Mouse (Mus musculus): Measurements from ENCODE around the gene Bad. TPM values are rescaled to one million over a fixed set of nuclear protein-coding genes. Genes with fewer than 3 reads are reported as not detected.

Gene Bad
- polyA plus RNA-seq, 1 experiment, result 24.9 TPM

DNA sequence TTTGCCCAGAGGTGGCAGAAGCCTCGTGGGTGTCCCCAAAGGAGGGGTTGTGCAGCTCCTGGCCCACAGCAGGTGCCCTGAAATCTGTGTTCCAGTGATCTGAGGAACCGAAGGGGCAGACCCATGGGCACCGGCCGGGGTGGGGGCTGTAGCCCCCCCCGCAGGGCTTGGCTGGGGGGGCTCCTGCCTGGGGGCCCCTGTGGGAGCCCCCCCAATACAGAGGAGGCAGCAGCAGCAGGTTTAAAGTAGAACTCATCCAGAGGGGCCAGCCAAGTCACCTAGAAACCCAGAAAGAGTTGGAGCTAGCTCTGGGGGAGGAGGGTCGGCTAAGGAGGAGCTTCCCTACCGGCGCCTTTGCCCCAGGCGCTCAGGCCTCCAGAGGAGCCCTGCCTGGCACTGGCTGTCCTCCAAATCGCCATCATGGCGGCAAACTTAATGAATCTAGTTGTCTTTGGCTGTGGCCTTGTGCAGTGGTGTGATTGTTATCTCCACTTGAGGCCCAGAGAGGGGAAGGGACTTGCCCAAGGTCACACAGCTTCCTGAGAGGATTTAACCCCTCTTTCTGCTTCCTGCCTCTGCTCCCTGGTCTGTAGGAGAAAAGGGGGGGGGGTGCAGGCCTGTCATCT, 28.9 kb downstream of the Bad start:
- Histone ChIP-seq H3K4me1 (ENCODE audit: control insufficient read depth, insufficient read depth, insufficient read length) (peaks cover 17% of the 10 kb centered on the region), H3K27me3 (ENCODE audit: control insufficient read depth, insufficient read depth, low read length) (no peaks in the 10 kb centered on the region), H3K4me3 (ENCODE audit: extremely low read depth, insufficient read depth, insufficient read length) (no peak overlapping the region), H3K27ac (ENCODE audit: insufficient read depth, low read length) (0 out of 2 replicates have a peak overlapping the region, but pooled peaks have one; percentile 2), H3K36me3 (ENCODE audit: control insufficient read depth, insufficient read depth, low read length) (0 out of 2 replicates have a peak, but pooled peaks cover 1% of the 10 kb centered on the region)
- TF ChIP-seq POLR2A (IDR thresholded peaks at IDR 0.05; ENCODE audit: low read depth, low read length) (no peak), CTCF (IDR thresholded peaks at IDR 0.05; ENCODE audit: extremely low read depth, insufficient read depth, insufficient read length, insufficient replicate concordance) (no peak)
- WGBS, result 39% methylated on average over 11 of the region's 11 CpGs
- DNase-seq (ENCODE audit: low read depth in 1 of 2, low spot score in 2 of 2), result no peak

DNA sequence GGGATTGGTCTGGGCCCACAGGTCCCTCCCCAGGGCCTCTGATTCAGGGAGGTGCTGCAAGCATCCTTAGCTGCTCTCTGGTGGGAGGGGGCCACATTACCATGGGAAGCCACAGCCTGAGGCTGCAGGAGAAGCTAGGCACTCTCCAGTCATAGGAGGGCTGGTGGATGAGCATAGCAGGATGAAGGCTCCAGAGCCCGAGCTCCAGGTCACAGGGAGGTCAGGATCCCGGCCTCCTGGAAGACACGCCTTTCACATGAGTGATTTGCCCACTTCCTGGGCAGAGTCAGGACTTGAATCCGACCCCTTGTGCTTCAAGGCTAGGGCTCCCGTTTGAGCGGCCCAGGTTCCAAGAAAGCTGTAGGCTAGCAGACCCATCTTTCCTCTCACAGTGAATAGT, 30.0 kb downstream of the Bad start:
- DNase-seq (ENCODE audit: low read depth in 1 of 2, low spot score in 2 of 2), result no peak
- Histone ChIP-seq H3K4me3 (ENCODE audit: extremely low read depth, insufficient read depth, insufficient read length) (no peak overlapping the region), H3K27me3 (ENCODE audit: control insufficient read depth, insufficient read depth, low read length) (no peaks in the 10 kb centered on the region), H3K4me1 (ENCODE audit: control insufficient read depth, insufficient read depth, insufficient read length) (peaks cover 19% of the 10 kb centered on the region), H3K27ac (ENCODE audit: insufficient read depth, low read length) (no peak overlapping the region), H3K36me3 (ENCODE audit: control insufficient read depth, insufficient read depth, low read length) (no peaks in the 10 kb centered on the region)
- no peak for TF ChIP-seq CTCF (IDR thresholded peaks at IDR 0.05; ENCODE audit: extremely low read depth, insufficient read depth, insufficient read length, insufficient replicate concordance)
- no peak for TF ChIP-seq POLR2A (IDR thresholded peaks at IDR 0.05; ENCODE audit: low read depth, low read length)
- 81% methylated on average over 6 of the region's 6 CpGs for WGBS

DNA sequence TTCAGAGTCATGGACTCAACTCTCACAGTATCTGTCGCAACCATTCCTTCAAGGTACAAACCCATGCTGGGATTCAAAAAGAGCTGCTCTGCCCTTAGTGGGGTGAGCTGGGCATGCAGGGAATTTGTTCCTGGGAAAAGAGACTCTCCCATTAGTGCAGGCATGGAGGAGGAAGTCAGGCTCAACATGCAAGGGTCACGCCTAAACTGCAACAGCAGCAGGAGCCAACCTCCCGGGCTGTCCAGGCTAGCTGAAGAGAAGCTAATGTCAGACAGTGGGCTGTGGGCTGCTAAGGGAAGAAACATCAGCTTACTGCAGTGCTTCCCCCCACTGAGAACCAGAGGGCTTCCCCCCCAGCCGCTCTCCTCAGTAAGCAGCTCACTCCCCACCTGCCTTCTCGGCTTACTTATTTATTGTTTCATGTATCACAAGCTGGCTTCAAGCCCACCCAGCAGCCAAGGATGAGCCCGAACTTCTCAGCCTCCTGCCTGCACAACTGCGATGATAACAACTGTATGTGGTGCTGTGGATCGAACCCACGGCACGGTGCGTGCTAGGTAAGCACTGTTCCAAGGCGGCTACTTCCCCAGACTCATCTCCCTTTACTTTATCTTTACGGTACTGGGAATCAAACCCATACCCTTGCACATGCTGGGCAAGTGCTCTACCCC, 30.7 kb downstream of the Bad start:
- Histone ChIP-seq H3K4me3 (ENCODE audit: extremely low read depth, insufficient read depth, insufficient read length) (no peak overlapping the region), H3K27ac (ENCODE audit: insufficient read depth, low read length) (no peak overlapping the region), H3K36me3 (ENCODE audit: control insufficient read depth, insufficient read depth, low read length) (0 out of 2 replicates have a peak, but pooled peaks cover 3% of the 10 kb centered on the region), H3K27me3 (ENCODE audit: control insufficient read depth, insufficient read depth, low read length) (no peaks in the 10 kb centered on the region), H3K4me1 (ENCODE audit: control insufficient read depth, insufficient read depth, insufficient read length) (peaks cover 21% of the 10 kb centered on the region)
- TF ChIP-seq CTCF (IDR thresholded peaks at IDR 0.05; ENCODE audit: extremely low read depth, insufficient read depth, insufficient read length, insufficient replicate concordance) (no peak), POLR2A (IDR thresholded peaks at IDR 0.05; ENCODE audit: low read depth, low read length) (no peak)
- 90% methylated on average over 13 of the region's 13 CpGs for WGBS
- DNase-seq (ENCODE audit: low read depth in 1 of 2, low spot score in 2 of 2), result no peak

DNA sequence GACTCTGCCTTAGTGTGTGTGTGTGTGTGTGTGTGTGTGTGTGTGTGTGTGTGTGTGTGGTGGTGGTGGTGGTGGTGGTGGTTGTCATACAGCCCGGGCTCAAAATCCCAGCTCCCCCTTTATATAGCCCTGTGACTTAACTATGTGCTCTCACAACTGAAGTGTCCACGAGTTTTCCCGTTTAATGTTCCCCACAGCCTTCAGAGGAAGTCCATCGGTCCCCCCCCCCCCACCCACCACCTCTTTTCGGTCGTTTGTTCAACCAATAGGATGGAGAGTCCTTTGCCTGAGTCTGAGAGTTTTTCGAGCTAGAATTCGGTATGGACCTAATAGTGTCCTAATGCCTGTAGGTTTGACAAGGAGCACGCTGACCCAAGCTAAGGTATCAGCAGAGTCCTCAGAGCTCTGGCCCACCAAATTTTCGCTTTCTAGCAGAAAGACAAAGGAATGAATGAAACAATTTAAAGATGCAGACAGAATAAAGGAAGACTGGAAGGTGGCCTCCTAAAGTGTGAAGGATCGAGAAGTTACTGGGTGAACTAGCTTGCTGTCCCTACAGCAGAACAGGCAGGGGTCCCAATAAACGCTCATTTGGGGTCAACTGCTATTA, 32.0 kb downstream of the Bad start:
- peaks cover 4% of the 10 kb centered on the region; the same call in 1 of the 2 replicates for H3K36me3 ChIP-seq (ENCODE audit: control insufficient read depth, insufficient read depth, low read length)
- no peaks in the 10 kb centered on the region for H3K27me3 ChIP-seq (ENCODE audit: control insufficient read depth, insufficient read depth, low read length)
- peaks cover 24% of the 10 kb centered on the region for H3K4me1 ChIP-seq (ENCODE audit: control insufficient read depth, insufficient read depth, insufficient read length)
- TF ChIP-seq CTCF (IDR thresholded peaks at IDR 0.05; ENCODE audit: extremely low read depth, insufficient read depth, insufficient read length, insufficient replicate concordance) (no peak), POLR2A (IDR thresholded peaks at IDR 0.05; ENCODE audit: low read depth, low read length) (no peak)
- no peak overlapping the region for H3K4me3 ChIP-seq (ENCODE audit: extremely low read depth, insufficient read depth, insufficient read length)
- H3K27ac ChIP-seq (ENCODE audit: insufficient read depth, low read length), result no peak overlapping the region
- 36% methylated on average over 12 of the region's 12 CpGs for WGBS
- DNase-seq (ENCODE audit: low read depth in 1 of 2, low spot score in 2 of 2), result no peak

DNA sequence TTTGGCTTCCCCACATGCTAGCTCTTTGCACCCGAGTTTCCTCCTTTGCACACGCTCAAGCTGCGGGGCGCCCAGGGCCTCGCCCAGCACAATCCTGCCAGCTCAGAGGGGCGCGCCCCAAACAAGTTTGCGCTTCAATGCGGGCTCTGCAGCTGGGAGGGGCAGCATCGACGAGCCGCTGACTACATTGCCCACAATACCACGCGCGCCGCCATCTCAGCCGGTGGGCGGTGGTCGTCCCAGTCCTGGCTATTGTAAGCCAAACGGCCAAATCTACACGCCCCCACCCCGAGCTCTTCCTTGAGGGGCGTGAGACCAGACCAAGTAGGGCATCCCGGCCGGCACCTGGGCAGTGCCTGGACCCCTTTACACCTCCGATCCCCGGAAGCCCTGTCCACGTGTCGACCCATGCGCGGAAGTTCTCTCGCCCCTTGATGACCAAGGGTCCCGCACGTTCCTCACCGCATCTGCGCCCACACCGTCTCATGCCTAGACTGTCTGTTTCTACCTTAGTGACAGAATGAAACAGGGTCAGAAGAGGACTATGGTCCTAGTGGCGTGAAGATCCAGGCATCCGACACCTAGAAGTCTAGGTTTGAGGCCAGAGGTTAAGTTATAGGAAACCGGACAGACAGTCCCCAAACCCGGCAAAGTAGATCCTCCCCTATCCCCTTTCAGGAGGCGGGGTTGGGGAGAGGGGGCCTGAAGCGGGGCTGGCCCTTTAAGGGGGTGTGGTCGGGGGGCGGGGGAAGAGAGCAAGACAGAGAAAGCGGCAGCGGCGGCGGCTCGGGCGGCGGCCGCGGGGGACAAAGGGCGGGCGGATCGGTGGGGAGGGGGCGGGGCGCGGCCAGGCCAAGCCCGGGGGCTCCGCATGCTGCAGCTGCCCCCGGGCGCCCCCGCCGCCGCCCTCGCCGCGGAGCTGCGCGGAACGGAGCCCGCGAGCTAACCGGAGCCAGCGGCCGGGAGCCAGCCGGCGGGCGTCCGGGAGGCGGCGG, 32.8 kb downstream of the Bad start, which contains the start of gene Ppp1r14b:
Gene Ppp1r14b (plus strand): TSS at position 758 of the 995 bp plus-strand sequence.
- no peaks in the 10 kb centered on the region for H3K27me3 ChIP-seq (ENCODE audit: control insufficient read depth, insufficient read depth, low read length)
- peak within 1 kb of the TSS; percentile 69 for H3K27ac ChIP-seq (ENCODE audit: insufficient read depth, low read length)
- TF ChIP-seq CTCF (IDR thresholded peaks at IDR 0.05; ENCODE audit: extremely low read depth, insufficient read depth, insufficient read length, insufficient replicate concordance) (no peak), POLR2A (IDR thresholded peaks at IDR 0.05; ENCODE audit: low read depth, low read length) (no peak)
- H3K36me3 ChIP-seq (ENCODE audit: control insufficient read depth, insufficient read depth, low read length), result peaks cover 4% of the 10 kb centered on the region; the same call in 1 of the 2 replicates
- DNase-seq (ENCODE audit: low read depth in 1 of 2, low spot score in 2 of 2), result peak; percentile 45 to 74
- peak within 1 kb of the TSS; percentile 70 for H3K4me3 ChIP-seq (ENCODE audit: extremely low read depth, insufficient read depth, insufficient read length)
- under 1% methylated on average over 68 of the region's 84 CpGs for WGBS
- peaks cover 22% of the 10 kb centered on the region for H3K4me1 ChIP-seq (ENCODE audit: control insufficient read depth, insufficient read depth, insufficient read length)
